Mouse (Mus musculus) thymus, adult 2 months (tissue): Measurements from ENCODE around the gene Abhd17b.

Source experiments
- CTCF ChIP-seq: fragments of 200-500 bp; IDR thresholded peaks from 2 replicates; pipeline ENCODE4 v1.5.1; 2012; ENCODE audit warnings: mild to moderate bottlenecking, control low read depth, low read length, moderate library complexity, borderline replicate concordance; ENCODE audit not compliant: control insufficient read depth, poor library complexity, insufficient read depth; ENCODE audit errors: extremely low read depth
- POLR2A ChIP-seq: fragments of 200-500 bp; IDR thresholded peaks from 2 replicates; pipeline ENCODE4 v1.6.1; 2012; ENCODE audit warnings: mild to moderate bottlenecking, low read length, control low read depth, moderate library complexity; ENCODE audit not compliant: control insufficient read depth, poor library complexity, insufficient read depth; ENCODE audit errors: extremely low read depth

DNA sequence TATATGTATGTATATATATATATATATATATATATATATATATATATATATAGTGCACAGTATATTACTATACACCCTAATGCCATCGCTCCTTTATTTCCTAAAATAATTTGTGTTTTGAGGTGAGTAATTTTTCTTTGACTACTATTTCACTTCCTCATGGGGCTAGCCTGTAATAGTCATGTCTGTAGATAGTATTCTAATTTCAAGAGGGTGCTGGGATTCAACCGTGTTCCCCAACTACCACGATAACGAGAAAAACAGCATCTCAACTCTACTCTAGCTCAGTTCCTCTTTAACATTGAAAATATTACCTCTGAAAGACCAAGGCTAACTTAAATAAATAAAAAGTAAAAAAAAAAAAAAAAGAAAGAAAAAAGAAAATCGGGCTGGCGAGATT lies 75.4 kb downstream of the Abhd17b start:
- TF ChIP-seq CTCF (no peak), POLR2A (no peak)
